Mouse (Mus musculus): ENCODE measurements at regions not wholly inside any gene's neighbourhood (a gene's known extent, or its start where the extent isn't known, plus 50 kb on each side); places are given as distances from the start of the nearest gene placed in this dataset.

GRCm38 (mm10) chr13:15802043-15802795, 209.4 kb upstream of the Inhba start:
- peak in 1 of 2 experiments; percentile 10 for DNase-seq (ENCODE audit: low spot score in 2 of 2)

GRCm38 (mm10) chr13:15803965-15804364, 207.7 kb upstream of the Inhba start:
- no peak for DNase-seq (ENCODE audit: low spot score in 2 of 2)

GRCm38 (mm10) chr13:15806925-15807324, 204.7 kb upstream of the Inhba start:
- no peak for DNase-seq (ENCODE audit: low spot score in 2 of 2)

- DNase-seq (ENCODE audit: low spot score in 2 of 2): no peak
These were observed 189.3 kb upstream of the Inhba start for GRCm38 (mm10) chr13:15822261-15822850.

- DNase-seq (ENCODE audit: low spot score in 2 of 2): no peak
These were observed 165.8 kb upstream of the Inhba start for GRCm38 (mm10) chr13:15845806-15846205.

- DNase-seq (ENCODE audit: low spot score in 2 of 2): no peak
These were observed 163.6 kb upstream of the Inhba start for GRCm38 (mm10) chr13:15848017-15848416.

GRCm38 (mm10) chr13:15849129-15849528, 162.5 kb upstream of the Inhba start:
- DNase-seq (ENCODE audit: low spot score in 2 of 2): no peak

- DNase-seq (ENCODE audit: low spot score in 2 of 2): no peak
These were observed 161.3 kb upstream of the Inhba start for GRCm38 (mm10) chr13:15850358-15850757.

- DNase-seq (ENCODE audit: low spot score in 2 of 2): no peak
These were observed 158.6 kb upstream of the Inhba start for GRCm38 (mm10) chr13:15853022-15853566.

GRCm38 (mm10) chr13:15862941-15863340, 148.7 kb upstream of the Inhba start:
- DNase-seq (ENCODE audit: low spot score in 2 of 2): no peak

GRCm38 (mm10) chr13:15863344-15863743, 148.3 kb upstream of the Inhba start:
- DNase-seq (ENCODE audit: low spot score in 2 of 2): no peak

GRCm38 (mm10) chr13:15867046-15867561, 144.5 kb upstream of the Inhba start:
- no peak for DNase-seq (ENCODE audit: low spot score in 2 of 2)

GRCm38 (mm10) chr13:15877606-15878005, 134.0 kb upstream of the Inhba start:
- no peak for DNase-seq (ENCODE audit: low spot score in 2 of 2)

GRCm38 (mm10) chr13:15879576-15879975, 132.1 kb upstream of the Inhba start:
- DNase-seq (ENCODE audit: low spot score in 2 of 2): no peak

- DNase-seq (ENCODE audit: low spot score in 2 of 2): no peak
These were observed 120.9 kb upstream of the Inhba start for GRCm38 (mm10) chr13:15890794-15891193.

GRCm38 (mm10) chr13:15891403-15891802, 120.2 kb upstream of the Inhba start:
- DNase-seq (ENCODE audit: low spot score in 2 of 2): no peak

- DNase-seq (ENCODE audit: low spot score in 2 of 2): no peak
These were observed 113.5 kb upstream of the Inhba start for GRCm38 (mm10) chr13:15898201-15898600.

- DNase-seq (ENCODE audit: low spot score in 2 of 2): no peak
These were observed 109.7 kb upstream of the Inhba start for GRCm38 (mm10) chr13:15901710-15902675.

- DNase-seq (ENCODE audit: low spot score in 2 of 2): no peak
These were observed 103.8 kb upstream of the Inhba start for GRCm38 (mm10) chr13:15907806-15908205.

GRCm38 (mm10) chr13:15910578-15910977, 101.1 kb upstream of the Inhba start:
- DNase-seq (ENCODE audit: low spot score in 2 of 2): no peak

GRCm38 (mm10) chr13:15911263-15911662, 100.4 kb upstream of the Inhba start:
- no peak for DNase-seq (ENCODE audit: low spot score in 2 of 2)

GRCm38 (mm10) chr13:15914270-15914669, 97.4 kb upstream of the Inhba start:
- DNase-seq (ENCODE audit: low spot score in 2 of 2): no peak
